Mouse (Mus musculus) ES-Bruce4 (cell line): Measurements from ENCODE around the gene Trmt13.

Experiments used
- EP300 ChIP-seq: IDR thresholded peaks from 2 replicates; pipeline ENCODE4 v1.6.1; 2011; ENCODE audit warnings: low read depth, low read length; ENCODE audit not compliant: insufficient read depth
- POLR2A ChIP-seq: IDR thresholded peaks from one replicate; pipeline ENCODE4 v1.8.1; 2011; ENCODE audit warnings: low read length; ENCODE audit not compliant: insufficient read depth

DNA sequence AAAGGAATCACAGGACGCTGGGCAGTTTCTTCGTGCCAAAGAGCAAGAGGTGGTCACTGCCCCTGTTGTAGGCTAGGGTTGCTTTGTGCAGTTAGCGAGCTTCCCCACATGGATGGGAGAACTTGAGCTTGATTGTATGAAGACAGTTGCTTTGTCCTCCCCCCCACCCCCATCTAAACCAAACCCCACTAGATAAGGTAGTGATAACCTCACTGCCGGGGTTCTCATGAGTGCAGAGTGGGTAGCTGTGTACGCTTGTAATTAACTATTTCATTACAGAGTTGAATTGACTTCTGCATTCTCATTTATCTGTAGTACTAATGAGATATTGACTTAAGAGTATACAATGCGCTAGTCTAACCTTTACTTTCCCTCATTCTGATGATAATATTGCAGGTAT, 4.5 kb upstream of the Trmt13 start:
- TF ChIP-seq EP300 (no peak), POLR2A (no peak)
